Mouse (Mus musculus): Measurements from ENCODE around the gene Fndc3a. TPM values are rescaled to one million over a fixed set of nuclear protein-coding genes. Genes with fewer than 3 reads are reported as not detected.

Fndc3a gene
- polyA plus RNA-seq, 1 experiment from 2014 or later = 46.6 TPM

DNA sequence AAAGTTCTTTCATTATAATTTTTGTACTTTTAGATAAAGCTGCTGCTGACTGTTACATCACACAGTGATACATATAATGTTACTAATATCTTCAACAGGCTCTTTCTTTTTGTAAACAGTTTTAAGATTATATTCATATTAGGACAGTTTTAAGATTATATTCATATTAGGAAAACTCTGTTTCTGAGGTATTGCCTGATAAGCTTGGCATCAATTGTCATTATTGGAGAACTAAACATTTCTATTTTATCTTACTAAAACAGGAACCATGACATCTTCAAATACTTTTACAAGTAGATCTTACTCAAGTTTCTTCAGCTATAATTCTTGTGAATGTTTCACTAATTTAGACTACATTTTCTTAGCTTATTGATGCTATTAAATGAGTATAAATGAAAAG is 84.4 kb downstream of the Fndc3a start:
- H3K27ac ChIP-seq = no peak overlapping the region
- no peak for DNase-seq (ENCODE audit: low spot score)
- H3K4me3 ChIP-seq (replicated peaks; ENCODE audit: low read length) = no peak overlapping the region
- H3K4me1 ChIP-seq (replicated peaks; ENCODE audit: control insufficient read depth, insufficient read depth, low read length) = no peaks in the 10 kb centered on the region
- H3K36me3 ChIP-seq (replicated peaks; ENCODE audit: control insufficient read depth, insufficient read depth) = no peaks in the 10 kb centered on the region
- H3K9ac ChIP-seq = no peak overlapping the region
- no peak overlapping the region for H3K4me2 ChIP-seq (replicated peaks)
- no peaks in the 10 kb centered on the region for H3K9me3 ChIP-seq (ENCODE audit: control insufficient read depth, low read length)
- H3K27me3 ChIP-seq (ENCODE audit: control insufficient read depth, insufficient read depth, low read length) = no peaks in the 10 kb centered on the region
- ATAC-seq (ENCODE audit: low FRiP score) = no peak

GRCm38 (mm10) chr14:72604077-72604476 is 105.7 kb downstream of the Fndc3a start:
- DNase-seq (ENCODE audit: low spot score) (peak; percentile 12), ATAC-seq (ENCODE audit: low FRiP score) (no peak)
- no peaks in the 10 kb centered on the region for H3K27me3 ChIP-seq (ENCODE audit: control insufficient read depth, insufficient read depth, low read length)
- no peak overlapping the region for H3K27ac ChIP-seq
- WGBS = 87% methylated on average over 3 of the region's 3 CpGs
- H3K4me1 ChIP-seq (replicated peaks; ENCODE audit: control insufficient read depth, insufficient read depth, low read length) = peaks cover 26% of the 10 kb centered on the region
- no peak overlapping the region for H3K9ac ChIP-seq
- no peak overlapping the region for H3K4me2 ChIP-seq (replicated peaks)
- no peaks in the 10 kb centered on the region for H3K9me3 ChIP-seq (ENCODE audit: control insufficient read depth, low read length)
- no peaks in the 10 kb centered on the region for H3K36me3 ChIP-seq (replicated peaks; ENCODE audit: control insufficient read depth, insufficient read depth)
- H3K4me3 ChIP-seq (replicated peaks; ENCODE audit: low read length) = no peak overlapping the region

DNA sequence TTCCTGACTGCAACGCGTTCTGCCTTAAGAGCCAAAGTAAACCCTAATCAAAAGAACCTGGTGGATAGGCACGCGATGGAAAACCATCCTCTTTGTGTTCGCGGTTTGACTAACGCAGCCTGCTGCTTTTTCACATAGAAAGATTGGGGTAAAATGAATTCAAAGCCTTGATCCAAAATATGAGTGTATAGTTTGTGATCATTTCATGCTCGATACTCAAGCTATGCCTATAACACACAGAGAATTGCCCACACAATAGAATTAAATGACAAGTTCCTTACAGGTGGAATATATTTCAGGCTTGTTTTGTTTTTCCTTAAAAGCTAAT is 106.6 kb downstream of the Fndc3a start:
- no peak for DNase-seq (ENCODE audit: low spot score)
- Histone ChIP-seq H3K27me3 (ENCODE audit: control insufficient read depth, insufficient read depth, low read length) (no peaks in the 10 kb centered on the region), H3K4me2 (replicated peaks) (peak overlapping the region; percentile 93), H3K4me1 (replicated peaks; ENCODE audit: control insufficient read depth, insufficient read depth, low read length) (peaks cover 26% of the 10 kb centered on the region), H3K9me3 (ENCODE audit: control insufficient read depth, low read length) (no peaks in the 10 kb centered on the region), H3K36me3 (replicated peaks; ENCODE audit: control insufficient read depth, insufficient read depth) (0 out of 2 replicates have a peak, but pooled peaks cover 3% of the 10 kb centered on the region), H3K27ac (peak overlapping the region; percentile 83), H3K4me3 (replicated peaks; ENCODE audit: low read length) (peak overlapping the region; percentile 60), H3K9ac (peak overlapping the region; percentile 70)
- ATAC-seq (ENCODE audit: low FRiP score) = peak; percentile 25; the same call in 1 of the 2 replicates
- WGBS = under 1% methylated on average over 8 of the region's 8 CpGs

GRCm38 (mm10) chr14:72602521-72603193 is 107.1 kb downstream of the Fndc3a start:
- H3K4me3 ChIP-seq (replicated peaks; ENCODE audit: low read length) = peak overlapping the region; percentile 60
- 2% methylated on average over 20 of the region's 20 CpGs for WGBS

GRCm38 (mm10) chr14:72601381-72602305 is 108.2 kb downstream of the Fndc3a start:
- peak; percentile 25 for DNase-seq (ENCODE audit: low spot score)

More at GRCm38 (mm10) chr14:72602521-72603193, 107.1 kb downstream of the Fndc3a start:
- Histone ChIP-seq H3K4me2 (replicated peaks) (peak overlapping the region; percentile 93), H3K9ac (peak overlapping the region; percentile 70), H3K27me3 (ENCODE audit: control insufficient read depth, insufficient read depth, low read length) (no peaks in the 10 kb centered on the region), H3K9me3 (ENCODE audit: control insufficient read depth, low read length) (no peaks in the 10 kb centered on the region), H3K4me1 (replicated peaks; ENCODE audit: control insufficient read depth, insufficient read depth, low read length) (peaks cover 26% of the 10 kb centered on the region), H3K36me3 (replicated peaks; ENCODE audit: control insufficient read depth, insufficient read depth) (0 out of 2 replicates have a peak, but pooled peaks cover 8% of the 10 kb centered on the region), H3K27ac (peak overlapping the region; percentile 83)
- DNase-seq (ENCODE audit: low spot score) (peak; percentile 93), ATAC-seq (ENCODE audit: low FRiP score) (peak; percentile 97)

DNA sequence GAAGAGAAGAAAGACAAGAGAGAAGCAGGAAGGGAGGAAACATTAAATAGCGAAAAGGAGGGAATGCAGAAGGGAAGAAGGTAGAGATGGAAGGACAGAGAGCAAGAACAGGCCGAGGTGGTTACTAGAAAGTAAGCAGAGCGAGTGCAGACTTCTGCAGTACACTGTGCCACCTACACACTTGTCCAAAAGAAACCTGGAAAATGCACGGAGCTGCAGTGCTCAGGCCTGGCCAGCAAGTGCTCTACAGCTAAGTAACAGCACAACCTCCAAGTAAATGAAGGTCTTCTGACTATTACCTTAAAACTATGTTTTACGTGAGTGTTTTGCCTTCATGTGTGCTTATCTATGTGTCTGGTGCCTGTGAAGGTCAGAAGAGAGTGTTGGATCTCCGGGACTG is 109.4 kb downstream of the Fndc3a start:
- H3K27me3 ChIP-seq (ENCODE audit: control insufficient read depth, insufficient read depth, low read length) = no peaks in the 10 kb centered on the region
- WGBS = 86% methylated on average over 6 of the region's 6 CpGs
- peaks cover 26% of the 10 kb centered on the region for H3K4me1 ChIP-seq (replicated peaks; ENCODE audit: control insufficient read depth, insufficient read depth, low read length)
- H3K4me3 ChIP-seq (replicated peaks; ENCODE audit: low read length) = no peak overlapping the region
- no peak overlapping the region for H3K9ac ChIP-seq
- H3K27ac ChIP-seq = no peak overlapping the region
- 0 out of 2 replicates have a peak overlapping the region, but pooled peaks have one; percentile 2 for H3K4me2 ChIP-seq (replicated peaks)
- H3K9me3 ChIP-seq (ENCODE audit: control insufficient read depth, low read length) = no peaks in the 10 kb centered on the region
- peak; percentile 16 for DNase-seq (ENCODE audit: low spot score)
- ATAC-seq (ENCODE audit: low FRiP score) = no peak
- H3K36me3 ChIP-seq (replicated peaks; ENCODE audit: control insufficient read depth, insufficient read depth) = peaks cover 14% of the 10 kb centered on the region; the same call in 1 of the 2 replicates

More at GRCm38 (mm10) chr14:72601381-72602305, 108.2 kb downstream of the Fndc3a start:
- H3K4me2 ChIP-seq (replicated peaks) = peak overlapping the region; percentile 93
- 0 out of 2 replicates have a peak overlapping the region, but pooled peaks have one; percentile 83 for H3K27ac ChIP-seq
- 61% methylated on average over 5 of the region's 5 CpGs for WGBS
- ATAC-seq (ENCODE audit: low FRiP score) = peak; percentile 31; the same call in 1 of the 2 replicates
- peak overlapping the region; percentile 70 for H3K9ac ChIP-seq
- H3K9me3 ChIP-seq (ENCODE audit: control insufficient read depth, low read length) = no peaks in the 10 kb centered on the region
- peaks cover 26% of the 10 kb centered on the region for H3K4me1 ChIP-seq (replicated peaks; ENCODE audit: control insufficient read depth, insufficient read depth, low read length)
- H3K36me3 ChIP-seq (replicated peaks; ENCODE audit: control insufficient read depth, insufficient read depth) = peaks cover 14% of the 10 kb centered on the region; the same call in 1 of the 2 replicates
- H3K27me3 ChIP-seq (ENCODE audit: control insufficient read depth, insufficient read depth, low read length) = no peaks in the 10 kb centered on the region
- H3K4me3 ChIP-seq (replicated peaks; ENCODE audit: low read length) = peak overlapping the region; percentile 60

GRCm38 (mm10) chr14:72598976-72599740 is 110.6 kb downstream of the Fndc3a start:
- no peaks in the 10 kb centered on the region for H3K27me3 ChIP-seq (ENCODE audit: control insufficient read depth, insufficient read depth, low read length)
- H3K4me2 ChIP-seq (replicated peaks) = no peak overlapping the region
- no peak overlapping the region for H3K4me3 ChIP-seq (replicated peaks; ENCODE audit: low read length)
- H3K9me3 ChIP-seq (ENCODE audit: control insufficient read depth, low read length) = no peaks in the 10 kb centered on the region
- H3K4me1 ChIP-seq (replicated peaks; ENCODE audit: control insufficient read depth, insufficient read depth, low read length) = peaks cover 26% of the 10 kb centered on the region
- no peak overlapping the region for H3K9ac ChIP-seq
- DNase-seq (ENCODE audit: low spot score) (peak; percentile 10), ATAC-seq (ENCODE audit: low FRiP score) (no peak)
- 95% methylated on average over 7 of the region's 7 CpGs for WGBS
- no peak overlapping the region for H3K27ac ChIP-seq
- peaks cover 14% of the 10 kb centered on the region; the same call in 1 of the 2 replicates for H3K36me3 ChIP-seq (replicated peaks; ENCODE audit: control insufficient read depth, insufficient read depth)

- WGBS = 99% methylated on average over 7 of the region's 7 CpGs
- DNase-seq (ENCODE audit: low spot score) (no peak), ATAC-seq (ENCODE audit: low FRiP score) (no peak)
- Histone ChIP-seq H3K4me1 (replicated peaks; ENCODE audit: control insufficient read depth, insufficient read depth, low read length) (no peaks in the 10 kb centered on the region), H3K4me2 (replicated peaks) (no peak overlapping the region), H3K9ac (no peak overlapping the region), H3K27ac (no peak overlapping the region), H3K36me3 (replicated peaks; ENCODE audit: control insufficient read depth, insufficient read depth) (peaks cover 23% of the 10 kb centered on the region), H3K9me3 (ENCODE audit: control insufficient read depth, low read length) (no peaks in the 10 kb centered on the region), H3K27me3 (ENCODE audit: control insufficient read depth, insufficient read depth, low read length) (no peaks in the 10 kb centered on the region), H3K4me3 (replicated peaks; ENCODE audit: low read length) (no peak overlapping the region)
Measured at GRCm38 (mm10) chr14:72594191-72594590, 115.6 kb downstream of the Fndc3a start.
